Mouse (Mus musculus): Measurements from ENCODE around the gene Nceh1. TPM values are rescaled to one million over a fixed set of nuclear protein-coding genes. Genes with fewer than 3 reads are reported as not detected.

The Nceh1 gene
- polyA plus RNA-seq, 1 experiment: 6.2 TPM

DNA sequence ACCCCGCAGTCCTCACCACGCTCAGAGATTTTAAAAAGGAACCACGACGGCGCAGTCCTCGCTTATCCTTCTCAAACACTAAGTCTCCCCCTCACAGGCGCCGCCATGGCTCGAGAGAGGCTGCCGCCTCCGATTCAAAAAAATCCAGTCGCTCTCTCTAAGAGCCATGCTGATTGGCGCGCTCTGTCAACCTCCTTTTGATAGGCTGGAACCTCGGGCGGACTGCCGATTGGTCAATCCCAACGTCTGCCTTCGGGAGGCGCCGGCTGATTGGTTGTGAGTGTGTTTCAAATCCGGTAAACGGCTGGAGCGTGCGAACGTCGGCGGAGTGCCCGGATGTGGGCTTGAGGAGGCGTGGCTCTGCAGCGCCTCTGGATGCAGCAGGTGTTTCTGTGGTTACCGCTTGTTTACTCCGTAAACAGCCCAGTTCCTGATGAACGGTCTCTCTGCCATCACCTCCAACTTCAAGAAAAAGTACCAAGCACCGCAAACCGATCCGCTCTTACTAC, 29.0 kb upstream of the Nceh1 start, which contains the start of gene Ect2:
Gene Ect2 (minus strand): TSS at position 178 of the 509 bp plus-strand sequence.
- peak; percentile 95 for TF ChIP-seq E2F4 (IDR thresholded peaks at IDR 0.05; ENCODE audit: insufficient read depth)
- TF ChIP-seq MYOD1 (IDR thresholded peaks at IDR 0.05; ENCODE audit: control insufficient read depth in 1 of 3, insufficient read length in 2 of 3, low read depth in 2 of 3): peak in 2 of 3 experiments; percentile 61 to 78
- TF ChIP-seq CEBPB (IDR thresholded peaks at IDR 0.05; ENCODE audit: insufficient read depth, poor library complexity, severe bottlenecking): no peak
- no peak for TF ChIP-seq USF1 (IDR thresholded peaks at IDR 0.05; ENCODE audit: low read depth)
- peak; percentile 8 for TF ChIP-seq POLR2A (IDR thresholded peaks at IDR 0.05; ENCODE audit: insufficient read length, low read depth)
- TF ChIP-seq REST (IDR thresholded peaks at IDR 0.05; ENCODE audit: insufficient read depth, insufficient read length): no peak
- no peak for TF ChIP-seq SRF (IDR thresholded peaks at IDR 0.05; ENCODE audit: control insufficient read depth, insufficient read length, low read depth)
- no peak for TF ChIP-seq POLR2AphosphoS2 (IDR thresholded peaks at IDR 0.05; ENCODE audit: insufficient read length, low read depth)
- peak; percentile 4 for TF ChIP-seq TCF3 (IDR thresholded peaks at IDR 0.05; ENCODE audit: insufficient read length, low read depth)
- no peak for TF ChIP-seq MAX (IDR thresholded peaks at IDR 0.05; ENCODE audit: low read depth)
- TF ChIP-seq TCF12 (IDR thresholded peaks at IDR 0.05; ENCODE audit: insufficient read depth, poor library complexity, severe bottlenecking): no peak
- peak; percentile 32 to 77 (median 62) for TF ChIP-seq MYOG (IDR thresholded peaks at IDR 0.05; ENCODE audit: control insufficient read depth in 1 of 3, insufficient read depth in 1 of 3, insufficient read length in 2 of 3, low read depth in 2 of 3)
- Histone ChIP-seq H3K27me3 (ENCODE audit: control insufficient read depth, insufficient read depth, insufficient read length) (no peaks in the 10 kb centered on the region), H3K4me3 (peak within 1 kb of the TSS; percentile 68), H3K79me2 (ENCODE audit: control insufficient read depth, insufficient read depth) (peaks cover 33% of the 10 kb centered on the region), H3K36me3 (ENCODE audit: control insufficient read depth, insufficient read depth) (no peaks in the 10 kb centered on the region), H3K4me2 (ENCODE audit: low read depth) (peak within 1 kb of the TSS; percentile 93), H3ac (ENCODE audit: control insufficient read depth, insufficient read length) (peak within 1 kb of the TSS; percentile 21)

GRCm38 (mm10) chr3:27154280-27154679, 28.5 kb upstream of the Nceh1 start:
- H3K4me3 ChIP-seq: peak overlapping the region; percentile 68

GRCm38 (mm10) chr3:27155051-27155855, 27.5 kb upstream of the Nceh1 start:
- Histone ChIP-seq H3K79me2 (ENCODE audit: control insufficient read depth, insufficient read depth) (peaks cover 29% of the 10 kb centered on the region), H3ac (ENCODE audit: control insufficient read depth, insufficient read length) (no peak overlapping the region), H3K27me3 (ENCODE audit: control insufficient read depth, insufficient read depth, insufficient read length) (no peaks in the 10 kb centered on the region), H3K36me3 (ENCODE audit: control insufficient read depth, insufficient read depth) (no peaks in the 10 kb centered on the region), H3K4me3 (no peak overlapping the region), H3K4me2 (ENCODE audit: low read depth) (peak overlapping the region; percentile 93)
- TF ChIP-seq E2F4 (IDR thresholded peaks at IDR 0.05; ENCODE audit: insufficient read depth) (no peak), MYOD1 (IDR thresholded peaks at IDR 0.05; ENCODE audit: control insufficient read depth in 1 of 3, insufficient read length in 2 of 3, low read depth in 2 of 3) (peak in 1 of 3 experiments; percentile 27), REST (IDR thresholded peaks at IDR 0.05; ENCODE audit: insufficient read depth, insufficient read length) (no peak), POLR2A (IDR thresholded peaks at IDR 0.05; ENCODE audit: insufficient read length, low read depth) (peak; percentile 41), POLR2AphosphoS2 (IDR thresholded peaks at IDR 0.05; ENCODE audit: insufficient read length, low read depth) (no peak), SRF (IDR thresholded peaks at IDR 0.05; ENCODE audit: control insufficient read depth, insufficient read length, low read depth) (no peak), USF1 (IDR thresholded peaks at IDR 0.05; ENCODE audit: low read depth) (no peak), TCF12 (IDR thresholded peaks at IDR 0.05; ENCODE audit: insufficient read depth, poor library complexity, severe bottlenecking) (no peak), CEBPB (IDR thresholded peaks at IDR 0.05; ENCODE audit: insufficient read depth, poor library complexity, severe bottlenecking) (peak; percentile 39; the same call in 1 of the 2 replicates), MAX (IDR thresholded peaks at IDR 0.05; ENCODE audit: low read depth) (no peak), TCF3 (IDR thresholded peaks at IDR 0.05; ENCODE audit: insufficient read length, low read depth) (no peak), MYOG (IDR thresholded peaks at IDR 0.05; ENCODE audit: control insufficient read depth in 1 of 3, insufficient read depth in 1 of 3, insufficient read length in 2 of 3, low read depth in 2 of 3) (peak in 1 of 3 experiments; percentile 32)

More at GRCm38 (mm10) chr3:27154280-27154679, 28.5 kb upstream of the Nceh1 start:
- peak overlapping the region; percentile 93 for H3K4me2 ChIP-seq (ENCODE audit: low read depth)
- H3K36me3 ChIP-seq (ENCODE audit: control insufficient read depth, insufficient read depth): no peaks in the 10 kb centered on the region
- H3ac ChIP-seq (ENCODE audit: control insufficient read depth, insufficient read length): no peak overlapping the region
- TF ChIP-seq SRF (IDR thresholded peaks at IDR 0.05; ENCODE audit: control insufficient read depth, insufficient read length, low read depth) (no peak), TCF12 (IDR thresholded peaks at IDR 0.05; ENCODE audit: insufficient read depth, poor library complexity, severe bottlenecking) (no peak), POLR2AphosphoS2 (IDR thresholded peaks at IDR 0.05; ENCODE audit: insufficient read length, low read depth) (no peak), POLR2A (IDR thresholded peaks at IDR 0.05; ENCODE audit: insufficient read length, low read depth) (no peak), MYOG (IDR thresholded peaks at IDR 0.05; ENCODE audit: control insufficient read depth in 1 of 3, insufficient read depth in 1 of 3, insufficient read length in 2 of 3, low read depth in 2 of 3) (no peak), REST (IDR thresholded peaks at IDR 0.05; ENCODE audit: insufficient read depth, insufficient read length) (no peak)
- peaks cover 33% of the 10 kb centered on the region for H3K79me2 ChIP-seq (ENCODE audit: control insufficient read depth, insufficient read depth)
- H3K27me3 ChIP-seq (ENCODE audit: control insufficient read depth, insufficient read depth, insufficient read length): no peaks in the 10 kb centered on the region

GRCm38 (mm10) chr3:27155856-27156593, 26.7 kb upstream of the Nceh1 start:
- Histone ChIP-seq H3K4me3 (no peak overlapping the region), H3K79me2 (ENCODE audit: control insufficient read depth, insufficient read depth) (peaks cover 22% of the 10 kb centered on the region), H3K4me2 (ENCODE audit: low read depth) (peak overlapping the region; percentile 93), H3ac (ENCODE audit: control insufficient read depth, insufficient read length) (no peak overlapping the region), H3K27me3 (ENCODE audit: control insufficient read depth, insufficient read depth, insufficient read length) (no peaks in the 10 kb centered on the region), H3K36me3 (ENCODE audit: control insufficient read depth, insufficient read depth) (no peaks in the 10 kb centered on the region)
- TF ChIP-seq MYOD1 (IDR thresholded peaks at IDR 0.05; ENCODE audit: control insufficient read depth in 1 of 3, insufficient read length in 2 of 3, low read depth in 2 of 3) (no peak), POLR2AphosphoS2 (IDR thresholded peaks at IDR 0.05; ENCODE audit: insufficient read length, low read depth) (no peak), USF1 (IDR thresholded peaks at IDR 0.05; ENCODE audit: low read depth) (no peak), TCF3 (IDR thresholded peaks at IDR 0.05; ENCODE audit: insufficient read length, low read depth) (no peak), REST (IDR thresholded peaks at IDR 0.05; ENCODE audit: insufficient read depth, insufficient read length) (no peak), MYOG (IDR thresholded peaks at IDR 0.05; ENCODE audit: control insufficient read depth in 1 of 3, insufficient read depth in 1 of 3, insufficient read length in 2 of 3, low read depth in 2 of 3) (no peak), SRF (IDR thresholded peaks at IDR 0.05; ENCODE audit: control insufficient read depth, insufficient read length, low read depth) (no peak), MAX (IDR thresholded peaks at IDR 0.05; ENCODE audit: low read depth) (no peak), TCF12 (IDR thresholded peaks at IDR 0.05; ENCODE audit: insufficient read depth, poor library complexity, severe bottlenecking) (no peak), POLR2A (IDR thresholded peaks at IDR 0.05; ENCODE audit: insufficient read length, low read depth) (no peak), E2F4 (IDR thresholded peaks at IDR 0.05; ENCODE audit: insufficient read depth) (no peak), CEBPB (IDR thresholded peaks at IDR 0.05; ENCODE audit: insufficient read depth, poor library complexity, severe bottlenecking) (no peak)

All from myocyte (in vitro differentiated cells).